15 mouse cellular contexts compared by ENCODE assay signal in the genomic region with DNA sequence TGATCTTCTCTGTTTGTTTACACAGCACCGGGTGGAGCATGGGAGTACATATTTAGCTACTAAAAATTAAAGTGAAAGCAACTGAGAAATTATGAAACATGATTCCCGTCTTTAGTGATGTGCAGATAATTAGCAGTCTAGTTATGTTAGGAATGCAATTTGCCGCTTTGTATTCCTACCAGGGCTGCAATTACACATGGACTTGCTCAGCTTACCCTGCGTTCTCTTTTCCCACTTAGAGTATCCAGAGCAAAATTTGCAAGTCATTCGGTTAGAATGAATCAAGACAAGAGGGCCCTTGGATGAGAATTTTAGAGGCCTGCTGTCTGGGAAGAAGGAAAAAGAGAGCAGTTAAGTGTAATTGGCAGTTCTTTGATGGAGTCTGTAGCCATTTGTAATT.
"Had no signal": no experiment of that assay in that cellular context is flagged by ENCODE, and none has a peak within 500 bp of the region (broad histone marks: within the 10 kb centered on the region; RNA-seq: fewer than 3 reads in every experiment).

No protein-coding gene starts in this region.

- DNase-seq: kidney, postnatal 10 days; kidney, postnatal 36 days; layer of hippocampus, postnatal 36 days; liver, embryonic 13.5 days; lung, adult 2 months; lung, postnatal 14 days; lung, postnatal 4 days; right cerebral cortex, postnatal 25 days; spleen, adult 18-20 months; thymus, postnatal 36 days had no signal

- H3K9me3 ChIP-seq: kidney, embryonic 15.5 days; liver, embryonic 13.5 days; midbrain, embryonic 12.5 days; stomach, embryonic 15.5 days had no signal

- H3K4me2 ChIP-seq: kidney, embryonic 15.5 days; liver, embryonic 13.5 days; midbrain, embryonic 12.5 days; stomach, embryonic 15.5 days had no signal

- H3K4me1 ChIP-seq: kidney, embryonic 15.5 days; liver, embryonic 13.5 days; midbrain, embryonic 12.5 days; stomach, embryonic 15.5 days had no signal

- ATAC-seq: midbrain, embryonic 16.5 days had no signal

- H3K27me3 ChIP-seq: kidney, embryonic 15.5 days; liver, embryonic 13.5 days; midbrain, embryonic 12.5 days; stomach, embryonic 15.5 days had no signal

- H3K9ac ChIP-seq: kidney, embryonic 15.5 days; liver, embryonic 13.5 days; midbrain, embryonic 12.5 days; stomach, embryonic 15.5 days had no signal

- H3K36me3 ChIP-seq: kidney, embryonic 15.5 days; liver, embryonic 13.5 days; midbrain, embryonic 12.5 days; stomach, embryonic 15.5 days had no signal

- H3K4me3 ChIP-seq: kidney, embryonic 15.5 days; left cerebral cortex, adult 2 months; liver, embryonic 13.5 days; midbrain, embryonic 12.5 days; stomach, embryonic 15.5 days had no signal

- H3K27ac ChIP-seq: kidney, embryonic 15.5 days; left cerebral cortex, adult 2 months; liver, embryonic 13.5 days; midbrain, embryonic 12.5 days; stomach, embryonic 15.5 days had no signal
